Mouse (Mus musculus) erythroblast, embryonic 14.5 days (primary cell): ENCODE data around the gene Gpatch11. TPM values are rescaled to one million over a fixed set of nuclear protein-coding genes. Genes with fewer than 3 reads are reported as not detected.

Source experiments
- H3K27me3 ChIP-seq: 2 replicates; pipeline ENCODE4 v1.6.1; 2012; ENCODE audit warnings: inconsistent platforms; ENCODE audit not compliant: control insufficient read depth
- H3K36me3 ChIP-seq: 2 replicates; pipeline ENCODE4 v1.6.1; 2012; ENCODE audit warnings: mild to moderate bottlenecking, inconsistent platforms; ENCODE audit not compliant: control insufficient read depth
- H3K4me1 ChIP-seq: 2 replicates; pipeline ENCODE4 v1.6.1; 2012; ENCODE audit warnings: inconsistent platforms; ENCODE audit not compliant: control insufficient read depth
- H3K4me3 ChIP-seq: replicated peaks from 2 replicates; pipeline ENCODE3; 2012; ENCODE audit warnings: moderate library complexity, mild to moderate bottlenecking, inconsistent platforms
- H3K9me3 ChIP-seq: 2 replicates; pipeline ENCODE4 v1.6.1; 2012; ENCODE audit warnings: low read length, inconsistent platforms, mixed read lengths; ENCODE audit not compliant: control insufficient read depth
- GATA1 ChIP-seq: IDR thresholded peaks from 2 replicates; pipeline ENCODE4 v1.6.1; 2012; ENCODE audit warnings: low read length, inconsistent platforms, mixed read lengths
- TAL1 ChIP-seq: IDR thresholded peaks from 3 replicates; pipeline ENCODE4 v1.6.1; 2012; ENCODE audit warnings: low read length, inconsistent platforms, mixed read lengths
- polyA plus RNA-seq: library from polyadenylated mRNA; stranded (reverse); fragments of >175 nt; gene quantifications from 2 replicates; pipeline ENCODE4 v1.2.3, GENCODE M21; 2012

Gene Gpatch11
- polyA plus RNA-seq, 1 experiment = 0.56 TPM

GRCm38 (mm10) chr17:78888554-78888953 is 53.2 kb downstream of the Gpatch11 start:
- Histone ChIP-seq H3K36me3 (no peaks in the 10 kb centered on the region), H3K27me3 (no peaks in the 10 kb centered on the region), H3K4me3 (no peak overlapping the region), H3K9me3 (peaks cover 3% of the 10 kb centered on the region), H3K4me1 (no peaks in the 10 kb centered on the region; the same call in 1 of the 2 replicates)
- TF ChIP-seq GATA1 (no peak), TAL1 (no peak)

DNA sequence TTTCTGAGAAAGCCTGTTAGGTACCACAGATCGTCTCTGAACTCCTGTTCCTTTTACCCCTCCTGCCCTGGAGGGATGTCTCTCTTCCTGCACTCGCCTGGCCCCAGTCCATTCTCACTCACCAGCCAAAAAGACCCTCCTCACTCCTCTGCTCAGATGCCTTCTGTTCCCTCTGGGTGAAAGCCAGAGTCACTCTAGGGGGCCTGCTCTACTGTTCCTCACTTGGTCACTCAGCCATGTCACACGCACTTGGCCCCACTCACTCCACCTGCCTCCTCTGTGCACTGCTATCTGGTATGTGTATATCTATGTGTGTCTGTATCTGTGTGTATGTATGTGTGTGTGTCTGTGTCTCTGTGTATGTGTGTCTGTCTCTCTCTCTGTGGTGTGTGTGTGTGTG is 53.8 kb downstream of the Gpatch11 start:
- TF ChIP-seq TAL1 = no peak
- Histone ChIP-seq H3K4me1 (no peaks in the 10 kb centered on the region; the same call in 1 of the 2 replicates), H3K4me3 (no peak overlapping the region), H3K27me3 (no peaks in the 10 kb centered on the region), H3K9me3 (peaks cover 3% of the 10 kb centered on the region), H3K36me3 (no peaks in the 10 kb centered on the region)

DNA sequence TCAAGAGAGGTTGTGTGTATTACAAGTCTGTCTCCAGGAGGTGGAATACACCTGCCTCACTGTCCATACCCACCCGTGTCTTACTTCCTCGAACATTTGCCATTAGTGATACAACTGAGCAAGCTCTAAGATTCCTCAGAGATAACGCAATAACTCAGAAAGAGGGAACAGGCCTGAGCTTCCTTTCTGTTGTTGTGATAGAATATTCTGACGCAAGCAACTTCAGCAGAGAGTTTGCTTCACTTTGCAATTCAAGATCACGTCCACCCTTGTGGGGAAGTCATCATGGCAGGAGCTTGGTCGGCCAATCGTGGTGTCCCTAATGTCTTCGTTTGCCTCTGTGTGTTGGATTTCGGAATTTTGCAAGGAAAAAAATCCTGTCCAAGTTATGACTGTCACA is 55.7 kb downstream of the Gpatch11 start:
- Histone ChIP-seq H3K4me3 (no peak overlapping the region), H3K9me3 (no peaks in the 10 kb centered on the region), H3K36me3 (no peaks in the 10 kb centered on the region), H3K27me3 (no peaks in the 10 kb centered on the region), H3K4me1 (no peaks in the 10 kb centered on the region)
- no peak for TF ChIP-seq TAL1
- TF ChIP-seq GATA1 = no peak

GRCm38 (mm10) chr17:78894991-78895390 is 59.6 kb downstream of the Gpatch11 start:
- H3K4me3 ChIP-seq = no peak overlapping the region
- no peaks in the 10 kb centered on the region for H3K36me3 ChIP-seq
- no peak for TF ChIP-seq GATA1
- TF ChIP-seq TAL1 = no peak
- H3K27me3 ChIP-seq = no peaks in the 10 kb centered on the region
- H3K4me1 ChIP-seq = no peaks in the 10 kb centered on the region
- no peaks in the 10 kb centered on the region for H3K9me3 ChIP-seq

GRCm38 (mm10) chr17:78895394-78895793 is 60.0 kb downstream of the Gpatch11 start:
- H3K4me1 ChIP-seq = no peaks in the 10 kb centered on the region
- no peak overlapping the region for H3K4me3 ChIP-seq

More at GRCm38 (mm10) chr17:78895394-78895793, 60.0 kb downstream of the Gpatch11 start:
- no peaks in the 10 kb centered on the region for H3K27me3 ChIP-seq
- no peaks in the 10 kb centered on the region for H3K36me3 ChIP-seq
- H3K9me3 ChIP-seq = no peaks in the 10 kb centered on the region
- TF ChIP-seq GATA1 (no peak), TAL1 (no peak)

Other genes with a start within 250 kb of the Gpatch11 start
- 0.02 and 0.07 TPM in 2 replicates for gene Strn, start 98.4 kb upstream of the Gpatch11 start, polyA plus RNA-seq
- gene Heatr5b, start 203 bp upstream of the Gpatch11 start, polyA plus RNA-seq = 0.01 and 0.10 TPM in 2 replicates
- gene Eif2ak2, start 47.0 kb downstream of the Gpatch11 start, polyA plus RNA-seq = 0.05 and 0.49 TPM in 2 replicates
- gene Sult6b1, start 71.4 kb downstream of the Gpatch11 start, polyA plus RNA-seq = not detected in 2 replicates
- gene Cebpzos, start 80.9 kb downstream of the Gpatch11 start, polyA plus RNA-seq = not detected in 2 replicates
- 0.85 and 1.3 TPM in 2 replicates for gene Cebpz, start 101.5 kb downstream of the Gpatch11 start, polyA plus RNA-seq
- gene Ndufaf7, start 101.6 kb downstream of the Gpatch11 start, polyA plus RNA-seq = 0.04 and 0.08 TPM in 2 replicates
- 0.01 and 0.02 TPM in 2 replicates for gene Prkd3, start 185.2 kb downstream of the Gpatch11 start, polyA plus RNA-seq
- gene Qpct, start 216.3 kb downstream of the Gpatch11 start, polyA plus RNA-seq = not detected in 2 replicates